Comparison of ENCODE assay signal across 8 mouse cellular contexts in genomic region chr4:117550140-117550851, GRCm38 (mm10). TPM values are rescaled to one million over a fixed set of nuclear protein-coding genes. Genes with fewer than 3 reads are reported as not detected.
DNase-seq lines count a peak whose midpoint lies in the region; ATAC-seq and TF ChIP-seq lines count a peak whose summit lies in the region.

Gene Eri3, plus strand, starts transcription at chr4:117550365.

- no peaks in the 10 kb centered on the region for H3K27me3 ChIP-seq in kidney, embryonic 14.5 days (ENCODE audit: control insufficient read depth, insufficient read depth, low read length)
- H3K27me3 ChIP-seq in limb, embryonic 15.5 days: no peaks in the 10 kb centered on the region

- under 1% methylated on average over 50 of the region's 53 CpGs for WGBS in kidney, embryonic 14.5 days
- under 1% methylated on average over 49 of the region's 53 CpGs for WGBS in limb, embryonic 15.5 days

- H3K4me3 ChIP-seq in bone marrow macrophage, adult 2 months (ENCODE audit: insufficient read depth, low read length): peak within 1 kb of the TSS; percentile 80
- H3K4me3 ChIP-seq in embryonic fibroblast, embryonic 13.5 days (ENCODE audit: insufficient read depth, low read length): peak within 1 kb of the TSS; percentile 80
- H3K4me3 ChIP-seq in kidney, embryonic 14.5 days (ENCODE audit: low read length): peak within 1 kb of the TSS; percentile 92
- H3K4me3 ChIP-seq in limb, embryonic 15.5 days: peak within 1 kb of the TSS; percentile 93

- no peak for TF ChIP-seq CTCF in bone marrow macrophage, adult 2 months (IDR thresholded peaks at IDR 0.05; ENCODE audit: low read depth, low read length)
- no peak for TF ChIP-seq CTCF in embryonic fibroblast, embryonic 13.5 days (IDR thresholded peaks at IDR 0.05; ENCODE audit: borderline replicate concordance, insufficient read depth, low read length)

- peaks cover 29% of the 10 kb centered on the region for H3K4me1 ChIP-seq in bone marrow macrophage, adult 2 months (ENCODE audit: control insufficient read depth, insufficient read depth, low read length)
- H3K4me1 ChIP-seq in embryonic fibroblast, embryonic 13.5 days (ENCODE audit: control insufficient read depth, insufficient read depth, low read length): no peaks in the 10 kb centered on the region
- H3K4me1 ChIP-seq in kidney, embryonic 14.5 days (ENCODE audit: control insufficient read depth, insufficient read depth, low read length): peaks cover 8% of the 10 kb centered on the region; the same call in 1 of the 2 replicates
- peaks cover 20% of the 10 kb centered on the region for H3K4me1 ChIP-seq in limb, embryonic 15.5 days

- peak within 1 kb of the TSS; percentile 89 for H3K9ac ChIP-seq in kidney, embryonic 14.5 days (ENCODE audit: low read depth, low read length)
- peak within 1 kb of the TSS; percentile 79 for H3K9ac ChIP-seq in limb, embryonic 15.5 days

- no peaks in the 10 kb centered on the region for H3K9me3 ChIP-seq in kidney, embryonic 14.5 days (ENCODE audit: control insufficient read depth, low read length)
- H3K9me3 ChIP-seq in limb, embryonic 15.5 days: no peaks in the 10 kb centered on the region

- peak; percentile 99 for ATAC-seq in kidney, embryonic 14.5 days (ENCODE audit: low FRiP score, low TSS enrichment)
- ATAC-seq in limb, embryonic 15.5 days (ENCODE audit: insufficient number of reproducible peaks, low FRiP score, low TSS enrichment, low read depth): peak; percentile 99

- no peaks in the 10 kb centered on the region for H3K36me3 ChIP-seq in kidney, embryonic 14.5 days (ENCODE audit: control insufficient read depth, insufficient read depth, low read length)
- no peaks in the 10 kb centered on the region; the same call in 1 of the 2 replicates for H3K36me3 ChIP-seq in limb, embryonic 15.5 days

- peak within 1 kb of the TSS; percentile 42 for H3K27ac ChIP-seq in bone marrow macrophage, adult 2 months (ENCODE audit: insufficient read depth, low read depth, low read length)
- peak within 1 kb of the TSS; percentile 23 for H3K27ac ChIP-seq in embryonic fibroblast, embryonic 13.5 days (ENCODE audit: insufficient read depth, low read length)
- H3K27ac ChIP-seq in kidney, embryonic 14.5 days (ENCODE audit: low read depth, low read length): peak within 1 kb of the TSS; percentile 74
- H3K27ac ChIP-seq in limb, embryonic 15.5 days: peak within 1 kb of the TSS; percentile 91

- DNase-seq in A20 (ENCODE audit: low read depth, low spot score): peak; percentile 97
- peak; percentile 97 to 98 for DNase-seq in heart, adult 9 months (ENCODE audit: low spot score in 2 of 2)
- peak; percentile 88 to 92 for DNase-seq in monocyte, adult 2 months (ENCODE audit: low read depth in 1 of 2, low spot score in 2 of 2)
- peak; percentile 97 for DNase-seq in spleen, postnatal 36 days (ENCODE audit: low spot score in 2 of 2)

- peak within 1 kb of the TSS; percentile 86 for H3K4me2 ChIP-seq in kidney, embryonic 14.5 days (replicated peaks; ENCODE audit: low read depth, low read length)
- H3K4me2 ChIP-seq in limb, embryonic 15.5 days: peak within 1 kb of the TSS; percentile 77

- TF ChIP-seq POLR2A in bone marrow macrophage, adult 2 months (IDR thresholded peaks at IDR 0.05; ENCODE audit: borderline replicate concordance, low read depth, low read length): no peak
- TF ChIP-seq POLR2A in embryonic fibroblast, embryonic 13.5 days (IDR thresholded peaks at IDR 0.05; ENCODE audit: low read depth, low read length): peak; percentile 65

RNA-seq across cellular contexts. Expression of gene Eri3, which starts in this region (rescaled TPM):
- 50.9 and 54.3 TPM in 2 replicates for polyA plus RNA-seq in bone marrow macrophage, adult 2 months (2012; ENCODE audit: insufficient read depth, insufficient read length, missing spikeins)
- polyA plus RNA-seq in embryonic fibroblast, embryonic 13.5 days (2011; ENCODE audit: insufficient read length, low read depth, missing spikeins): 60.8 and 67.3 TPM in 2 replicates
- 138 and 161 TPM in 2 replicates for polyA plus RNA-seq in kidney, embryonic 14.5 days (2014; fragmentation: Nextera tagmentation; extraction: Ambion mirVana)
- 144 and 158 TPM in 2 replicates for polyA plus RNA-seq in limb, embryonic 15.5 days (2015; fragmentation: Nextera tagmentation; extraction: Ambion mirVana)

Comparison
In these comparisons a context has a peak if more than half of its experiments do, and no peak if none do; other contexts are left out.
1. Peak in every context shown above with its lines: DNase-seq, ATAC-seq, H3K4me3 ChIP-seq and H3K27ac ChIP-seq.
2. H3K27ac ChIP-seq: peak in every context shown above with its lines; median percentile 91 in limb, embryonic 15.5 days; 74 in kidney, embryonic 14.5 days; 42 in bone marrow macrophage, adult 2 months; 23 in embryonic fibroblast, embryonic 13.5 days.